Mouse (Mus musculus) CH12.LX (cell line): Measurements from ENCODE around the gene Necab3.

Experiments used
- BHLHE40 ChIP-seq: IDR thresholded peaks from 2 replicates; pipeline ENCODE4 v1.6.1; 2011; ENCODE audit warnings: mild to moderate bottlenecking, low read depth, low read length, improper control_type of control experiment
- CHD1 ChIP-seq: IDR thresholded peaks from 2 replicates; pipeline ENCODE4 v1.6.1; 2012; ENCODE audit warnings: low read depth, low read length, improper control_type of control experiment, inconsistent platforms
- CHD2 ChIP-seq: IDR thresholded peaks from 2 replicates; pipeline ENCODE4 v1.6.1; 2011; ENCODE audit warnings: low read length, improper control_type of control experiment
- CTCF ChIP-seq, 2 experiments: IDR thresholded peaks in 1 of 2; conservative IDR thresholded peaks in 1 of 2; 2 replicates each; pipeline ENCODE4 v1.5.1; 2011 to 2012; ENCODE audit warnings: low read depth in 2 of 2, low read length in 2 of 2, improper control_type of control experiment in 1 of 2, inconsistent platforms in 1 of 2, mild to moderate bottlenecking in 1 of 2, moderate library complexity in 1 of 2
- E2F4 ChIP-seq: IDR thresholded peaks from 2 replicates; pipeline ENCODE4 v1.6.1; 2011; ENCODE audit warnings: low read depth, low read length, improper control_type of control experiment; ENCODE audit not compliant: insufficient replicate concordance
- GABPA ChIP-seq: IDR thresholded peaks from 2 replicates; pipeline ENCODE4 v1.6.1; 2012; ENCODE audit warnings: low read depth, low read length, improper control_type of control experiment, inconsistent platforms; ENCODE audit not compliant: insufficient replicate concordance
- MAZ ChIP-seq: IDR thresholded peaks from 2 replicates; pipeline ENCODE4 v1.6.1; 2012; ENCODE audit warnings: low read depth, mild to moderate bottlenecking, inconsistent platforms, low read length, improper control_type of control experiment, moderate library complexity
- POLR2A ChIP-seq: IDR thresholded peaks from 2 replicates; pipeline ENCODE4 v1.6.1; 2011; ENCODE audit warnings: low read depth, mild to moderate bottlenecking, improper control_type of control experiment, low read length
- POLR2AphosphoS2 ChIP-seq: IDR thresholded peaks from 2 replicates; pipeline ENCODE4 v1.6.1; 2011; ENCODE audit warnings: low read depth, low read length, improper control_type of control experiment
- TBP ChIP-seq: conservative IDR thresholded peaks from 2 replicates; pipeline ENCODE4 v1.6.1; 2011; ENCODE audit warnings: low read depth, low read length, improper control_type of control experiment
- TCF12 ChIP-seq: IDR thresholded peaks from 2 replicates; pipeline ENCODE4 v1.6.1; 2014; ENCODE audit warnings: low read depth, mild to moderate bottlenecking, inconsistent platforms, low read length, improper control_type of control experiment
- USF1 ChIP-seq: IDR thresholded peaks from 2 replicates; pipeline ENCODE4 v1.6.1; 2014; ENCODE audit warnings: low read depth, mild to moderate bottlenecking, inconsistent platforms, low read length, improper control_type of control experiment
- ZKSCAN1 ChIP-seq: IDR thresholded peaks from 2 replicates; pipeline ENCODE4 v1.6.1; 2012; ENCODE audit warnings: low read depth, inconsistent platforms, low read length, improper control_type of control experiment, borderline replicate concordance
- ZNF384 ChIP-seq: IDR thresholded peaks from 2 replicates; pipeline ENCODE4 v1.6.1; 2012; ENCODE audit warnings: low read depth, low read length, improper control_type of control experiment, inconsistent platforms

- TF ChIP-seq CTCF (conservative IDR thresholded peaks at IDR 0.05 in 1 of 2, IDR thresholded peaks at IDR 0.05 in 1 of 2; ENCODE audit: low read depth in 2 of 2, low read length in 2 of 2) (no peak), POLR2AphosphoS2 (no peak), POLR2A (no peak), ZNF384 (no peak), BHLHE40 (no peak), MAZ (no peak), CHD1 (no peak), ZKSCAN1 (no peak), TCF12 (no peak), USF1 (no peak), CHD2 (no peak), GABPA (no peak), E2F4 (no peak), TBP (no peak)
Observed at GRCm38 (mm10) chr2:154597399-154597798, 38.7 kb upstream of the Necab3 start.
